ENCODE assay signal across 32 mouse cellular contexts in genomic region chr17:31005284-31005683, GRCm38 (mm10). TPM values are rescaled to one million over a fixed set of nuclear protein-coding genes. Genes with fewer than 3 reads are reported as not detected.
DNase-seq lines count a peak whose midpoint lies in the region; ATAC-seq and TF ChIP-seq lines count a peak whose summit lies in the region.
"Had no signal": no experiment of that assay in that cellular context is flagged by ENCODE, and none has a peak within 500 bp of the region (broad histone marks: within the 10 kb centered on the region; RNA-seq: fewer than 3 reads in every experiment).

No protein-coding gene starts in this region.

- no peak for ATAC-seq in liver, postnatal 0 days
- no peak for ATAC-seq in liver, embryonic 12.5 days
- no peak for ATAC-seq in hindbrain, postnatal 0 days
- ATAC-seq: forebrain, embryonic 15.5 days had no signal

- whole genome bisulfite sequencing in liver, postnatal 0 days (ENCODE audit: insufficient replicate concordance), result 60% methylated on average over 2 of the region's 2 CpGs
- 39% methylated on average over 2 of the region's 2 CpGs for WGBS in liver, embryonic 12.5 days (ENCODE audit: insufficient replicate concordance)
- WGBS in bone marrow, adult 2 months, result 57% methylated on average over 2 of the region's 2 CpGs
- 100% methylated on average over 1 of the region's 2 CpGs for WGBS in macrophage (ENCODE audit: missing documents)
- WGBS in hindbrain, postnatal 0 days, result 87% methylated on average over 2 of the region's 2 CpGs

- no peak overlapping the region for H3K4me2 ChIP-seq in liver, postnatal 0 days (ENCODE audit: low read depth, low read length)
- no peak overlapping the region for H3K4me2 ChIP-seq in liver, embryonic 12.5 days
- no peak overlapping the region for H3K4me2 ChIP-seq in hindbrain, postnatal 0 days (ENCODE audit: low read depth, low read length)
- H3K4me2 ChIP-seq: embryonic facial prominence, embryonic 13.5 days; forebrain, embryonic 12.5 days; forebrain, embryonic 15.5 days; heart, embryonic 13.5 days; hindbrain, embryonic 14.5 days had no signal

- H3K27me3 ChIP-seq in liver, postnatal 0 days (ENCODE audit: insufficient read depth, low read length), result no peaks in the 10 kb centered on the region
- H3K27me3 ChIP-seq in liver, embryonic 12.5 days (replicated peaks), result 0 out of 2 replicates have a peak, but pooled peaks cover 9% of the 10 kb centered on the region
- H3K27me3 ChIP-seq in hindbrain, postnatal 0 days (ENCODE audit: insufficient read depth, low read length), result no peaks in the 10 kb centered on the region
- H3K27me3 ChIP-seq: CH12.LX; embryonic facial prominence, embryonic 13.5 days; forebrain, embryonic 15.5 days had no signal

- H3K4me1 ChIP-seq in liver, postnatal 0 days (ENCODE audit: insufficient read depth), result no peaks in the 10 kb centered on the region
- H3K4me1 ChIP-seq in liver, embryonic 12.5 days, result no peaks in the 10 kb centered on the region
- peaks cover 2% of the 10 kb centered on the region; the same call in 1 of the 2 replicates for H3K4me1 ChIP-seq in bone marrow, adult 2 months (ENCODE audit: control insufficient read depth, insufficient read depth, low read length)
- no peaks in the 10 kb centered on the region for H3K4me1 ChIP-seq in hindbrain, postnatal 0 days (ENCODE audit: insufficient read depth, low read length)
- H3K4me1 ChIP-seq: forebrain, embryonic 15.5 days; heart, embryonic 13.5 days had no signal

- H3K9me3 ChIP-seq in liver, postnatal 0 days (ENCODE audit: low read length), result no peaks in the 10 kb centered on the region
- H3K9me3 ChIP-seq in liver, embryonic 12.5 days (replicated peaks), result no peaks in the 10 kb centered on the region
- H3K9me3 ChIP-seq in hindbrain, postnatal 0 days (ENCODE audit: low read length), result no peaks in the 10 kb centered on the region
- H3K9me3 ChIP-seq: embryonic facial prominence, embryonic 10.5 days; embryonic facial prominence, embryonic 13.5 days; forebrain, embryonic 12.5 days; forebrain, embryonic 15.5 days; heart, embryonic 10.5 days; heart, embryonic 13.5 days had no signal

- no peak for DNase-seq in liver, postnatal 0 days
- DNase-seq in hindbrain, postnatal 0 days (ENCODE audit: low spot score), result no peak
- no peak for DNase-seq in urinary bladder, postnatal 10 days (ENCODE audit: low spot score)
- DNase-seq: adrenal gland, adult 8-10 months; adrenal gland, postnatal 25 days; B cell, adult 2 months; cerebellum, adult 11-12 months; cerebellum, adult 8-10 months; cerebellum, postnatal 10 days; cerebellum, postnatal 36 days; embryo, embryonic 11 days; gastrocnemius, postnatal 25 days; heart, adult 2 months; heart, postnatal 14 days; heart, postnatal 4 days had no signal

- no peak for TF ChIP-seq CTCF in liver, postnatal 0 days (IDR thresholded peaks at IDR 0.05; ENCODE audit: low read depth)
- TF ChIP-seq CTCF in bone marrow, adult 2 months (IDR thresholded peaks at IDR 0.05; ENCODE audit: control insufficient read depth, insufficient read depth, low read length), result no peak
- TF ChIP-seq CTCF in hindbrain, postnatal 0 days (IDR thresholded peaks at IDR 0.05; ENCODE audit: low read depth), result no peak

- no peaks in the 10 kb centered on the region for H3K36me3 ChIP-seq in liver, postnatal 0 days (replicated peaks; ENCODE audit: insufficient read depth, low read length)
- no peaks in the 10 kb centered on the region for H3K36me3 ChIP-seq in liver, embryonic 12.5 days
- no peaks in the 10 kb centered on the region for H3K36me3 ChIP-seq in macrophage (ENCODE audit: inconsistent target)
- no peaks in the 10 kb centered on the region for H3K36me3 ChIP-seq in hindbrain, postnatal 0 days (ENCODE audit: insufficient read depth, low read length)
- H3K36me3 ChIP-seq: embryonic facial prominence, embryonic 10.5 days; embryonic facial prominence, embryonic 13.5 days; forebrain, embryonic 12.5 days; forebrain, embryonic 15.5 days; G1E; heart, embryonic 10.5 days; heart, embryonic 13.5 days had no signal

- TF ChIP-seq EP300 in liver, postnatal 0 days (IDR thresholded peaks at IDR 0.05; ENCODE audit: low read depth), result no peak

- no peaks in the 10 kb centered on the region for H3K79me2 ChIP-seq in macrophage (ENCODE audit: inconsistent target)

- H3K9ac ChIP-seq in liver, postnatal 0 days (replicated peaks), result no peak overlapping the region
- H3K9ac ChIP-seq in liver, embryonic 12.5 days, result no peak overlapping the region
- no peak overlapping the region for H3K9ac ChIP-seq in hindbrain, postnatal 0 days (replicated peaks; ENCODE audit: low read length)
- H3K9ac ChIP-seq: embryonic facial prominence, embryonic 13.5 days; forebrain, embryonic 12.5 days; forebrain, embryonic 15.5 days; heart, embryonic 13.5 days; hindbrain, embryonic 14.5 days had no signal

- H3K27ac ChIP-seq in liver, postnatal 0 days (ENCODE audit: low read depth), result peak overlapping the region; percentile 12; the same call in 1 of the 2 replicates
- no peak overlapping the region for H3K27ac ChIP-seq in liver, embryonic 12.5 days
- H3K27ac ChIP-seq in bone marrow, adult 2 months (ENCODE audit: control insufficient read depth, insufficient read depth, low read depth, low read length, poor library complexity), result peak overlapping the region; percentile 53; the same call in 1 of the 2 replicates
- peak overlapping the region; percentile 46 for H3K27ac ChIP-seq in macrophage
- no peak overlapping the region for H3K27ac ChIP-seq in hindbrain, postnatal 0 days
- H3K27ac ChIP-seq: embryonic facial prominence, embryonic 10.5 days; embryonic facial prominence, embryonic 13.5 days; forebrain, embryonic 12.5 days; forebrain, embryonic 15.5 days; heart, adult 2 months; heart, embryonic 10.5 days; heart, embryonic 13.5 days; hindbrain, embryonic 14.5 days had no signal

- TF ChIP-seq POLR2A in bone marrow, adult 2 months (IDR thresholded peaks at IDR 0.05; ENCODE audit: borderline replicate concordance, control insufficient read depth, low read depth, low read length), result no peak

- no peak overlapping the region for H3K4me3 ChIP-seq in liver, postnatal 0 days (ENCODE audit: low read depth, low read length)
- no peak overlapping the region for H3K4me3 ChIP-seq in liver, embryonic 12.5 days
- no peak overlapping the region for H3K4me3 ChIP-seq in bone marrow, adult 2 months (replicated peaks; ENCODE audit: control insufficient read depth, low read depth, low read length)
- no peak overlapping the region for H3K4me3 ChIP-seq in macrophage (ENCODE audit: inconsistent target)
- no peak overlapping the region for H3K4me3 ChIP-seq in hindbrain, postnatal 0 days (ENCODE audit: low read length)
- H3K4me3 ChIP-seq: embryonic facial prominence, embryonic 10.5 days; embryonic facial prominence, embryonic 13.5 days; erythroblast, embryonic 14.5 days; forebrain, embryonic 12.5 days; forebrain, embryonic 15.5 days; heart, adult 2 months; heart, embryonic 10.5 days; heart, embryonic 13.5 days had no signal

RNA-seq across cellular contexts. Expression of gene Umodl1, which starts 50.8 kb away (rescaled TPM):
- 0.05 and 0.17 TPM in 2 replicates for polyA plus RNA-seq in liver, postnatal 0 days (2015; fragmentation: Nextera tagmentation; extraction: Ambion mirVana)
- not detected in 2 replicates for polyA plus RNA-seq in liver, embryonic 12.5 days (2016; fragmentation: Nextera tagmentation; extraction: Ambion mirVana)
- not detected in 2 replicates for polyA plus RNA-seq in bone marrow, adult 2 months (2011; ENCODE audit: insufficient read depth, insufficient read length, low replicate concordance, missing spikeins)
- not detected for total RNA-seq in macrophage (2018; cell fraction: chromatin; rRNA removed)
- total RNA-seq in macrophage (2018; cell fraction: cytosol; rRNA removed), result not detected
- total RNA-seq in macrophage (2018; cell fraction: nucleus; rRNA removed), result not detected
- polyA plus RNA-seq in macrophage (2018), result not detected in 3 replicates
- 0.14 and 0.42 TPM in 2 replicates for total RNA-seq in hindbrain, postnatal 0 days (2014; rRNA removed)
- polyA plus RNA-seq in hindbrain, postnatal 0 days (2015; fragmentation: Nextera tagmentation; extraction: Ambion mirVana), result 0.06 and 0.15 TPM in 2 replicates
- total RNA-seq: gastrocnemius, adult 8-10 months; gastrocnemius, postnatal 25 days; heart, adult 2 months; heart, postnatal 14 days; heart, postnatal 4 days had no signal
- polyA plus RNA-seq: forebrain, embryonic 12.5 days; forebrain, embryonic 15.5 days; G1E; gonadal fat pad, adult 2 months; heart, adult 2 months; hindbrain, embryonic 11.5 days; hindbrain, embryonic 14.5 days; intestine, embryonic 14.5 days had no signal

RNA-seq across cellular contexts. Expression of gene Abcg1, which starts 52.2 kb away (rescaled TPM):
- 8.9 and 9.4 TPM in 2 replicates for polyA plus RNA-seq in liver, postnatal 0 days (2015; fragmentation: Nextera tagmentation; extraction: Ambion mirVana)
- 5.4 and 5.5 TPM in 2 replicates for polyA plus RNA-seq in liver, embryonic 12.5 days (2016; fragmentation: Nextera tagmentation; extraction: Ambion mirVana)
- polyA plus RNA-seq in bone marrow, adult 2 months (2011; ENCODE audit: insufficient read depth, insufficient read length, low replicate concordance, missing spikeins), result 5.2 and 10.4 TPM in 2 replicates
- 100 to 1,000 TPM in 22 of 26 experiments, 10 to 100 TPM in 4; 45.0 to 348 (median 216) TPM for total RNA-seq in macrophage (2018; cell fraction: chromatin; rRNA removed)
- total RNA-seq in macrophage (2018; cell fraction: cytosol; rRNA removed), result 100 to 1,000 TPM; 113 to 311 (median 211) TPM
- 100 to 1,000 TPM in 19 of 26 experiments, 10 to 100 TPM in 7; 53.9 to 293 (median 194) TPM for total RNA-seq in macrophage (2018; cell fraction: nucleus; rRNA removed)
- 23.2 to 132 TPM (median 107 TPM) in 3 replicates for polyA plus RNA-seq in macrophage (2018)
- 34.9 and 40.7 TPM in 2 replicates for total RNA-seq in hindbrain, postnatal 0 days (2014; rRNA removed)
- 17.4 and 18.9 TPM in 2 replicates for polyA plus RNA-seq in hindbrain, postnatal 0 days (2015; fragmentation: Nextera tagmentation; extraction: Ambion mirVana)
- polyA plus RNA-seq: G1E had no signal

Comparison
In these comparisons a context has a peak if more than half of its experiments do, and no peak if none do; other contexts are left out.
1. H3K27ac ChIP-seq: peak in liver, postnatal 0 days (single experiment), bone marrow, adult 2 months (single experiment) and macrophage (single experiment); none in liver, embryonic 12.5 days (single experiment) and hindbrain, postnatal 0 days (single experiment).